In the genomic region with DNA sequence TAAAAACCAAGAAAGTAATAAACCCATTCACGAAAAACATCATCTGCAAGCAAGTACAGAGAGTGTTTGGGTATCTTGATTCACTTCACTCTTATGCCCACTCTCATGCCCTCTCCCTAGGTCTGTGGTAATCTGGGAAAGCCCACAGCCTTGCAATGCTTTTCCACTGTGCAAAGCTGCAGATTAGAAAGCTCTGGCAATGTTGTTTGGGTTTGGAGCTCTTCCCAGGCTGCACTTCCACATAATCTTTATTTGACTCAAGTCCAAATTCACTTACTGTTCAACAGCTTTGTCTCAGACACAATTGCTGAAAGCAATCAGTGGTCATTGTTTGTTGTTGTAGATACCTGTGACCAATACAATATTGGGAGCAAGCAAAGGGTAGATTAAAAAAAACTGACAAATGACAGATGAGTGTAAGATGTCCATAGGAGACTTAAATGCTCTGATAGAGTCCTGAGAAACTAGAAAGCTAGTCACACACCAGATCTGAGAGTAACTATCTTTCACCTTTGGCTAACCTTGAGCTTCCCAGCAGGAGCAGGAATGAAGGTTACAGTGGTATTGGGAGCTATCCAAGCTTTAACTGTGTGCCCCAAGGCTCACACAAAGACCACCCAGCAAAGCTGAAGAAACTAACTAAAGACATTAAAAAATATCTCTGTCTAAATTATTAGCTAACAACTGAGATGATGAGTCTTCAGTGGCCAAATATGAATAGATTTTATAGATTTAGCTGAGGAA, we compare ENCODE assay signal across 13 mouse cellular contexts.
A peak's percentile ranks its signal among the peaks of the same experiment; 100 is the strongest.
DNase-seq lines count a peak whose midpoint lies in the region; ATAC-seq lines count a peak whose summit lies in the region.
"Had no signal": no experiment of that assay in that cellular context is flagged by ENCODE, and none has a peak within 500 bp of the region (broad histone marks: within the 10 kb centered on the region; RNA-seq: fewer than 3 reads in every experiment).

No protein-coding gene starts in this region.

- no peak overlapping the region for H3K4me3 ChIP-seq in forebrain, embryonic 16.5 days (replicated peaks; ENCODE audit: low read length)
- H3K4me3 ChIP-seq in forebrain, embryonic 13.5 days, result no peak overlapping the region
- H3K4me3 ChIP-seq: hindbrain, embryonic 12.5 days; limb, embryonic 12.5 days had no signal

- peak; percentile 37 for DNase-seq in left cerebral cortex, postnatal 4 days
- DNase-seq in left cerebral cortex, adult 8-10 months (ENCODE audit: low spot score in 2 of 2), result no peak
- peak; percentile 12 for DNase-seq in urinary bladder, postnatal 14 days (ENCODE audit: low spot score)
- no peak for DNase-seq in urinary bladder, postnatal 4 days (ENCODE audit: low spot score in 2 of 2)
- DNase-seq in heart, postnatal 4 days, result peak; percentile 68
- DNase-seq in thymus, postnatal 36 days, result no peak
- DNase-seq: embryo, embryonic 11 days; kidney, postnatal 25 days had no signal

- H3K27ac ChIP-seq in forebrain, embryonic 16.5 days (ENCODE audit: low read length), result no peak overlapping the region
- H3K27ac ChIP-seq in forebrain, embryonic 13.5 days, result no peak overlapping the region; the same call in 1 of the 2 replicates
- H3K27ac ChIP-seq: hindbrain, embryonic 12.5 days; limb, embryonic 12.5 days had no signal

- H3K27me3 ChIP-seq in forebrain, embryonic 16.5 days (replicated peaks; ENCODE audit: control insufficient read depth, insufficient read depth, low read length), result no peaks in the 10 kb centered on the region
- no peaks in the 10 kb centered on the region for H3K27me3 ChIP-seq in forebrain, embryonic 13.5 days
- H3K27me3 ChIP-seq: hindbrain, embryonic 12.5 days; limb, embryonic 12.5 days had no signal

- H3K4me2 ChIP-seq in forebrain, embryonic 16.5 days (ENCODE audit: low read length), result no peak overlapping the region
- no peak overlapping the region for H3K4me2 ChIP-seq in forebrain, embryonic 13.5 days
- H3K4me2 ChIP-seq: hindbrain, embryonic 12.5 days; limb, embryonic 12.5 days had no signal

- WGBS in forebrain, embryonic 16.5 days, result 92% methylated on average over 1 of the region's 1 CpGs
- 94% methylated on average over 1 of the region's 1 CpGs for WGBS in forebrain, embryonic 13.5 days

- intact Hi-C loops in left cerebral cortex, postnatal 4 days (cut with DNase I), result no loop called here

- H3K9ac ChIP-seq in forebrain, embryonic 16.5 days (replicated peaks; ENCODE audit: low read depth, low read length), result no peak overlapping the region
- H3K9ac ChIP-seq in forebrain, embryonic 13.5 days, result no peak overlapping the region
- H3K9ac ChIP-seq: hindbrain, embryonic 12.5 days; limb, embryonic 12.5 days had no signal

- H3K4me1 ChIP-seq in forebrain, embryonic 16.5 days (replicated peaks; ENCODE audit: control insufficient read depth, insufficient read depth, low read length), result peaks cover 11% of the 10 kb centered on the region
- H3K4me1 ChIP-seq in forebrain, embryonic 13.5 days, result no peaks in the 10 kb centered on the region; the same call in 1 of the 2 replicates
- H3K4me1 ChIP-seq: hindbrain, embryonic 12.5 days; limb, embryonic 12.5 days had no signal

- no peaks in the 10 kb centered on the region for H3K9me3 ChIP-seq in forebrain, embryonic 16.5 days (ENCODE audit: control insufficient read depth, low read length)
- no peaks in the 10 kb centered on the region for H3K9me3 ChIP-seq in forebrain, embryonic 13.5 days (replicated peaks)
- H3K9me3 ChIP-seq: hindbrain, embryonic 12.5 days; limb, embryonic 12.5 days had no signal

- H3K36me3 ChIP-seq in forebrain, embryonic 16.5 days (ENCODE audit: control insufficient read depth, insufficient read depth), result no peaks in the 10 kb centered on the region
- no peaks in the 10 kb centered on the region for H3K36me3 ChIP-seq in forebrain, embryonic 13.5 days (ENCODE audit: poor library complexity, severe bottlenecking)
- H3K36me3 ChIP-seq: hindbrain, embryonic 12.5 days; limb, embryonic 12.5 days had no signal

- 0 out of 2 replicates have a peak, but pooled peaks have one; percentile 57 for ATAC-seq in forebrain, embryonic 16.5 days
- no peak for ATAC-seq in forebrain, embryonic 13.5 days
- ATAC-seq: CD4-positive, CD25-positive, alpha-beta regulatory T cell, adult 4 months had no signal

Comparison
In these comparisons a context has a peak if more than half of its experiments do, and no peak if none do; other contexts are left out.
1. DNase-seq: peak in left cerebral cortex, postnatal 4 days (single experiment), urinary bladder, postnatal 14 days (single experiment) and heart, postnatal 4 days (single experiment); none in left cerebral cortex, adult 8-10 months (0 of 2), urinary bladder, postnatal 4 days (0 of 2) and thymus, postnatal 36 days (0 of 2).